Mouse (Mus musculus) heart, adult 2 months (tissue): ENCODE data around the gene Pla2g6.

Experiments
- CTCF ChIP-seq: fragments of 200-600 bp; IDR thresholded peaks from 2 replicates; pipeline ENCODE4 v1.8.1; 2022; ENCODE audit warnings: antibody characterized with exemption, mild to moderate bottlenecking, moderate library complexity
- POLR2A ChIP-seq: fragments of 200-500 bp; IDR thresholded peaks from 2 replicates; pipeline ENCODE4 v1.6.1; 2011; ENCODE audit warnings: mild to moderate bottlenecking, low read depth, low read length, control low read depth; ENCODE audit not compliant: insufficient read depth

GRCm38 (mm10) chr15:79307861-79308260 lies 20.3 kb downstream of the Pla2g6 start:
- TF ChIP-seq CTCF (no peak), POLR2A (no peak)
